Mouse (Mus musculus): ENCODE measurements at regions not wholly inside any gene's neighbourhood (a gene's known extent, or its start where the extent isn't known, plus 50 kb on each side); places are given as distances from the start of the nearest gene placed in this dataset.

GRCm38 (mm10) chr9:122687170-122687569 is 60.0 kb upstream of the Topaz1 start:
- Histone ChIP-seq H3K4me1 (replicated peaks; ENCODE audit: control insufficient read depth, insufficient read depth, low read length) (no peaks in the 10 kb centered on the region), H3K27ac (ENCODE audit: low read depth) (no peak overlapping the region), H3K4me2 (ENCODE audit: low read length) (no peak overlapping the region), H3K9ac (ENCODE audit: low read length) (no peak overlapping the region), H3K36me3 (ENCODE audit: control insufficient read depth, insufficient read depth, low read length) (no peaks in the 10 kb centered on the region), H3K4me3 (ENCODE audit: low read depth, low read length) (no peak overlapping the region), H3K9me3 (ENCODE audit: control insufficient read depth, low read length) (no peaks in the 10 kb centered on the region), H3K27me3 (replicated peaks; ENCODE audit: control insufficient read depth, insufficient read depth, low read length) (no peaks in the 10 kb centered on the region)
- peak; percentile 56 for DNase-seq (ENCODE audit: low spot score)
- WGBS = 26% methylated on average over 4 of the region's 4 CpGs
- no peak for ATAC-seq (replicated peaks; ENCODE audit: low FRiP score, low TSS enrichment, low read depth)

- no peaks in the 10 kb centered on the region for H3K36me3 ChIP-seq (ENCODE audit: control insufficient read depth, insufficient read depth, low read length)
- no peaks in the 10 kb centered on the region for H3K4me1 ChIP-seq (replicated peaks; ENCODE audit: control insufficient read depth, insufficient read depth, low read length)
- H3K9me3 ChIP-seq (ENCODE audit: control insufficient read depth, low read length) = no peaks in the 10 kb centered on the region
- no peak overlapping the region for H3K9ac ChIP-seq (ENCODE audit: low read length)
- 72% methylated on average over 6 of the region's 6 CpGs for WGBS
- H3K4me2 ChIP-seq (ENCODE audit: low read length) = no peak overlapping the region
- ATAC-seq (replicated peaks; ENCODE audit: low FRiP score, low TSS enrichment, low read depth) (no peak), DNase-seq (ENCODE audit: low spot score) (no peak)
- no peaks in the 10 kb centered on the region for H3K27me3 ChIP-seq (replicated peaks; ENCODE audit: control insufficient read depth, insufficient read depth, low read length)
- H3K4me3 ChIP-seq (ENCODE audit: low read depth, low read length) = no peak overlapping the region
- no peak overlapping the region for H3K27ac ChIP-seq (ENCODE audit: low read depth)
These were observed 55.3 kb upstream of the Topaz1 start for GRCm38 (mm10) chr9:122691879-122692278.

- 21% methylated on average over 1 of the region's 1 CpGs for WGBS
- no peak overlapping the region for H3K27ac ChIP-seq (ENCODE audit: low read depth)
These were observed 51.4 kb upstream of the Topaz1 start for GRCm38 (mm10) chr9:122695724-122696123.

More at GRCm38 (mm10) chr9:122695724-122696123, 51.4 kb upstream of the Topaz1 start:
- no peak for DNase-seq (ENCODE audit: low spot score)
- no peaks in the 10 kb centered on the region for H3K9me3 ChIP-seq (ENCODE audit: control insufficient read depth, low read length)
- H3K4me3 ChIP-seq (ENCODE audit: low read depth, low read length) = no peak overlapping the region
- no peaks in the 10 kb centered on the region for H3K36me3 ChIP-seq (ENCODE audit: control insufficient read depth, insufficient read depth, low read length)
- H3K4me2 ChIP-seq (ENCODE audit: low read length) = no peak overlapping the region
- no peaks in the 10 kb centered on the region for H3K4me1 ChIP-seq (replicated peaks; ENCODE audit: control insufficient read depth, insufficient read depth, low read length)
- H3K27me3 ChIP-seq (replicated peaks; ENCODE audit: control insufficient read depth, insufficient read depth, low read length) = no peaks in the 10 kb centered on the region
- no peak overlapping the region for H3K9ac ChIP-seq (ENCODE audit: low read length)
- no peak for ATAC-seq (replicated peaks; ENCODE audit: low FRiP score, low TSS enrichment, low read depth)

Small RNA genes in the stretch of these regions (microRNA-seq; reads per million reads assigned to microRNA genes)
- gene Mir138-1 = 237 reads per million, percentile 67 among the genes with 10 or more reads in this experiment

Data from intestine, embryonic 14.5 days (tissue).